Mouse (Mus musculus) liver, embryonic 11.5 days (tissue): ENCODE measurements around the gene St14. TPM values are rescaled to one million over a fixed set of nuclear protein-coding genes. Genes with fewer than 3 reads are reported as not detected.

Source experiments
- ATAC-seq: fragments of 200-750 bp; cut with Nextera tagmentation; replicated peaks from 2 replicates; pipeline ENCODE4 v1.8.0; 2017; ENCODE audit warnings: moderate number of reproducible peaks, mild to moderate bottlenecking, moderate TSS enrichment, moderate library complexity; ENCODE audit not compliant: low FRiP score
- DNase-seq: peaks from one replicate; pipeline ENCODE4 v3.0.0-alpha.2; 2017; ENCODE audit warnings: low spot score
- H3K27ac ChIP-seq: fragments of 300-500 bp; sonication (generic); 2 replicates; pipeline ENCODE4 v1.5.1; 2014; ENCODE audit warnings: mild to moderate bottlenecking, low read depth, low read length, control low read depth
- H3K27me3 ChIP-seq: fragments of 300-500 bp; sonication (generic); replicated peaks from 2 replicates; pipeline ENCODE4 v1.6.1; 2014; ENCODE audit warnings: low read length, mixed read lengths; ENCODE audit not compliant: control insufficient read depth, insufficient read depth
- H3K36me3 ChIP-seq: fragments of 300-500 bp; sonication (generic); 2 replicates; pipeline ENCODE4 v1.6.1; 2014; ENCODE audit warnings: mild to moderate bottlenecking, low read length, moderate library complexity, mixed read lengths; ENCODE audit not compliant: control insufficient read depth, insufficient read depth
- H3K4me1 ChIP-seq: fragments of 300-500 bp; sonication (generic); replicated peaks from 2 replicates; pipeline ENCODE4 v1.6.1; 2014; ENCODE audit warnings: low read length, mixed read lengths; ENCODE audit not compliant: control insufficient read depth, insufficient read depth
- H3K4me2 ChIP-seq: fragments of 300-500 bp; sonication (generic); 2 replicates; pipeline ENCODE4 v1.6.1; 2014; ENCODE audit warnings: mild to moderate bottlenecking, control low read depth, moderate library complexity
- H3K4me3 ChIP-seq: fragments of 300-500 bp; sonication (generic); 2 replicates; pipeline ENCODE4 v1.5.1; 2014; ENCODE audit warnings: low read depth, low read length, control low read depth
- H3K9ac ChIP-seq: fragments of 300-500 bp; sonication (generic); 2 replicates; pipeline ENCODE4 v1.6.1; 2014; ENCODE audit warnings: low read depth, low read length, control low read depth
- H3K9me3 ChIP-seq: fragments of 300-500 bp; sonication (generic); 2 replicates; pipeline ENCODE4 v1.6.1; 2016; ENCODE audit warnings: low read length, inconsistent platforms, mixed read lengths; ENCODE audit not compliant: control insufficient read depth
- WGBS: fragments of 180-500 bp; shearing (Covaris S2); extraction: QIAGEN DNeasy Blood & Tissue Kit; methylation state at CpG from one replicate; pipeline ENCODE4 v1.1.7; 2014; 5-methylcytosine and 5-hydroxymethylcytosine counted together
- polyA plus RNA-seq: library from polyadenylated mRNA; unstranded; fragments of >200 nt; fragmentation: Nextera tagmentation; extraction: Ambion mirVana; gene quantifications from 2 replicates; pipeline ENCODE4 v1.2.1, GENCODE M21; 2014

The St14 gene
- polyA plus RNA-seq, 1 experiment from 2014 or later, result 1.4 TPM

DNA sequence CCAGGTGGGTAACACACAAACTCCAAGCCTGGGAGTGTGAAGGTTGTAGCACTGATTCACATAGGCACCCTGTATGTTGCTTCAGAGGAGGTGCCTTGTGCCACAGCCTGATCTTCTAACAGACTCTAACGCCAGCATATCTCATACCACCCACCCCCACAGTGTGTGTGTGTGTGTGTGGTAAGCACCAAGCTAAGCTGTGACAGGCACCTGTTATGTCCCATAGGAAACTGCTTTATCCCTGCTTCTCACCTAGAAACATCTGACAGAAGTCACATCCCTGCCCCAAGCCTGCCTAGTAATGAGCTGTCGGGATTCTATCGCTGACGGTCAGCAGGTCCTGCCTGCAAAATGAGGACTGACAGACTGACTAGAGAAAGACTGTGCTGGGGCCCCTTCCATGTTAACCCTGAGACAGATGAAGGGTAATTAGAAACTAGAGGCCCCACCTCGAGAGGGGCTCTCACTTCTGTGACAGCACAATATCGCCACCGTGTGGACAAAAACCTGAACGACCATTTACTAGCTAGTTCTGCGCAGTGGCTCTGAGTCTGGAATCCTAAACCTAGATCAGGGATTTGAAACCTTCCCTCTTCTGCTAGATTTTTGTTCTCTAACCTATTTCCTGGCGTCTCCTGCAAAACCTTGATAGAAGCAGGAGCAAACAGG lies 45.4 kb downstream of the St14 start:
- H3K4me1 ChIP-seq, result no peaks in the 10 kb centered on the region
- H3K9me3 ChIP-seq, result no peaks in the 10 kb centered on the region
- H3K27me3 ChIP-seq, result 0 out of 2 replicates have a peak, but pooled peaks cover 2% of the 10 kb centered on the region
- H3K27ac ChIP-seq, result no peak overlapping the region
- H3K36me3 ChIP-seq, result no peaks in the 10 kb centered on the region
- DNase-seq (peak; percentile 47), ATAC-seq (peak; percentile 42; the same call in 1 of the 2 replicates)
- H3K9ac ChIP-seq, result no peak overlapping the region
- H3K4me3 ChIP-seq, result no peak overlapping the region
- WGBS, result 17% methylated on average over 10 of the region's 10 CpGs
- no peak overlapping the region for H3K4me2 ChIP-seq

DNA sequence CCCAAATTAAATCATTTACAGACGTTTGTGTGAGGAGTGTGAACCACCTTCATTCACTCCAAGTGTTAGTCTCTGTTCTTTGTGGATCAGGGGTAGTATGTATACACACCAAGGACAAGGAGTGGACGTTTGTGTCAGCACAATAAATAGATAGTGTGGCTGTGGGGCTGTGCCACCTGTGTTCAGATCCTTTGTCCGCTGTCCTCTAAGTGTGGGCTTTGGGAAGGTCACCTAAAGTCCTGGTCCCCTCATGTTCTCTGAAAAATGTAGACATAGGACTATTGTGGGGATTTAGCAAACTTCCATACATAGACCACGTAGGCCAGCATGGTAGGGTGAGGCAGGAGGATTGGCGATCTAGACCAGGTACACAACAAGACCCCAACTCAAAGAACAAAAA lies 46.1 kb downstream of the St14 start:
- DNase-seq (peak; percentile 23), ATAC-seq (no peak)
- no peaks in the 10 kb centered on the region for H3K4me1 ChIP-seq
- no peaks in the 10 kb centered on the region for H3K9me3 ChIP-seq
- WGBS, result 69% methylated on average over 5 of the region's 5 CpGs
- H3K36me3 ChIP-seq, result no peaks in the 10 kb centered on the region
- H3K4me3 ChIP-seq, result no peak overlapping the region
- H3K27me3 ChIP-seq, result 0 out of 2 replicates have a peak, but pooled peaks cover 2% of the 10 kb centered on the region
- H3K27ac ChIP-seq, result no peak overlapping the region
- no peak overlapping the region for H3K9ac ChIP-seq
- H3K4me2 ChIP-seq, result no peak overlapping the region

DNA sequence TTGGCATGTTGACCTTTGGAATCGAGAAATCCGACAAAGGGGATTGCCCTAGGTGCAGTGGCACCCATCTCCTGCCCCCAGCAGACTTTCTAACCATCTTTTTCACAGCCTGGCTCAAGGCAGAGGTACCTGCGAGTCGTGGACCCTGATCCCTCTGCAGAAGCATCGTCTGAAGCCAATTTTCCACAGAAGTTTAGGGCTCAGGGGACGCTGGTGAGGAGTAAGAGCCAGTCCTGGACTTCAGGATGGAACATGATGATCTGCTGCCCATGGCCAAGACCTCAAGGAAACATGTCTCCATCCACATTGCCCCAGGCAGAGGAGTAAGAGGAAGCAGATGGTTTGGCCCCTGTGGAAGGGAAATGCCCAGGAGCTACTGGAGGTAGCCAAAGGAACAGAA lies 48.9 kb downstream of the St14 start:
- Histone ChIP-seq H3K4me2 (no peak overlapping the region), H3K9me3 (no peaks in the 10 kb centered on the region), H3K27me3 (0 out of 2 replicates have a peak, but pooled peaks cover 2% of the 10 kb centered on the region), H3K36me3 (no peaks in the 10 kb centered on the region), H3K27ac (no peak overlapping the region), H3K4me3 (no peak overlapping the region), H3K9ac (no peak overlapping the region), H3K4me1 (no peaks in the 10 kb centered on the region)
- 73% methylated on average over 6 of the region's 6 CpGs for WGBS
- DNase-seq (peak; percentile 29), ATAC-seq (no peak)

DNA sequence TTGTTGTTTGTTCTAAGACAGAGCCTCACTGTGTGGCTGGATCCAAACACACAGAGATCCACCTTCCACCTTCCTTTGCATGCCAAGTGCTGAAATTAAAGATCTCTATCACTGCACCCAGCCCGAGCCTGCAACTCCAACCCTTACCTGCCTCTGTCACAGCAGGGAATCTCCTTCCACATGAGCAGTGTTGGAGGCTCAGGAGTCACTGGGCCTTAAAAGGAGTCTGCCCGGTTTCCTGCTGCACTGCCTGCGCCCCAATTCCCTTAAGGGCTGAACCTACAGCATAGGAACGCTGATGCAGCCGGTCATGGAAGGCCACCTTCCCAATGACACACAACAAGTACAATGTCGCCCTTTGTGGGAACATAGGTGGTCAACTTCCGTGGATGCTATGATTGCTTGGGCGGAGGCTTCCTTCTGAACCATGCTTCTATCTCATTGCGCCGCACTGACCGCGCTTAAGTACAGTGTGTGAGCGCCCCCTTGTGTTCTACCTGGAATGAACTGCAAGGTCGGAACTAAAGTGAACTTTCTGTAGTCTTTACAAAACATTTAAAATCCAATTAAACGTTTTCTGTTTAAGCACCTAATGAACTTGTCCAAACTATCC lies 49.5 kb downstream of the St14 start:
- Histone ChIP-seq H3K9me3 (no peaks in the 10 kb centered on the region), H3K9ac (no peak overlapping the region), H3K4me2 (no peak overlapping the region), H3K4me1 (no peaks in the 10 kb centered on the region), H3K27me3 (0 out of 2 replicates have a peak, but pooled peaks cover 2% of the 10 kb centered on the region), H3K4me3 (no peak overlapping the region), H3K27ac (no peak overlapping the region), H3K36me3 (no peaks in the 10 kb centered on the region)
- WGBS, result 11% methylated on average over 15 of the region's 15 CpGs
- DNase-seq, result peak; percentile 58
- no peak for ATAC-seq

DNA sequence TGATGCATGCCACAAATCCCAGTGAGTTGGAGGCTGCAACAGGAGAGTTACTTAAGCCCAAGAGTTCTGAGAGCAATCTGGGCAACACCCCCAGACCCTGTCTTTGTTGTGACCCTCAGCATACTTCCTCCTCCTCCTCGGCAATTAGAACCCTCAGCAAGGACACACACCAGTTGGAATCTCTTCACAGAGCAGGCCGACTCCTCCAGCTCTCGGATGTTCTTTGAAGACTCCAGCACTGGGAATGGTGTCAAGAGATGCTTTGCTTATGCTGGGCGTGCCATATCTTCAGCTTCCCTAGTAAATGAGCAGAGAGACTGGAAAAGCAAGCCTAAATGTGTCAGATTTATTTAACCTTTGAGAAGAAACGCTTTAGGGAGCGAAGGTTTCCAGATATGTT lies 50.9 kb downstream of the St14 start:
- no peak for DNase-seq
- Histone ChIP-seq H3K9ac (no peak overlapping the region), H3K4me3 (no peak overlapping the region), H3K4me1 (no peaks in the 10 kb centered on the region), H3K27ac (no peak overlapping the region), H3K36me3 (no peaks in the 10 kb centered on the region), H3K9me3 (no peaks in the 10 kb centered on the region), H3K4me2 (no peak overlapping the region), H3K27me3 (0 out of 2 replicates have a peak, but pooled peaks cover 2% of the 10 kb centered on the region)
- no peak for ATAC-seq
- 74% methylated on average over 6 of the region's 6 CpGs for WGBS

DNA sequence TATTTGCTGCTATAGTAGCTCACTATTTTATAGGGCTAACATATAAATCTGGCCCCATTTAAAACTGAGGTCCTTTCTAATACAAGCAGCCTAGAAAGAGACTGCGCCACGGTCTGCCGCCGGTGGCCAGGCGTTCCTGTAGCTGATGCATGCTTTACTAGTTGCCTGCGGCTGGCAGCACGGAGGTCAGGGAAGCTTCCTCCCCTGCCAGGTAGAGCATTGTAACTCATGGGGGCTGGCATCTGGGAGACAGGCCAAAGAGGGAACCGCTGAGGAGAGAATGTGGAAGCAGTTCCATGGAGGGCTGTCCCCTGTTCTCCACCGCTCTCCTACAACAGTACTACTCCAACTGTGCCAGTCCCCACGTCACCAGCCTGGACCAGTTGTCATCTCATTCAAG lies 56.8 kb downstream of the St14 start:
- H3K36me3 ChIP-seq, result no peaks in the 10 kb centered on the region
- H3K27ac ChIP-seq, result no peak overlapping the region
- H3K9me3 ChIP-seq, result no peaks in the 10 kb centered on the region
- H3K4me1 ChIP-seq, result no peaks in the 10 kb centered on the region
- H3K9ac ChIP-seq, result no peak overlapping the region
- no peaks in the 10 kb centered on the region for H3K27me3 ChIP-seq
- no peak overlapping the region for H3K4me2 ChIP-seq
- DNase-seq (no peak), ATAC-seq (no peak)
- WGBS, result 91% methylated on average over 10 of the region's 10 CpGs
- H3K4me3 ChIP-seq, result no peak overlapping the region

DNA sequence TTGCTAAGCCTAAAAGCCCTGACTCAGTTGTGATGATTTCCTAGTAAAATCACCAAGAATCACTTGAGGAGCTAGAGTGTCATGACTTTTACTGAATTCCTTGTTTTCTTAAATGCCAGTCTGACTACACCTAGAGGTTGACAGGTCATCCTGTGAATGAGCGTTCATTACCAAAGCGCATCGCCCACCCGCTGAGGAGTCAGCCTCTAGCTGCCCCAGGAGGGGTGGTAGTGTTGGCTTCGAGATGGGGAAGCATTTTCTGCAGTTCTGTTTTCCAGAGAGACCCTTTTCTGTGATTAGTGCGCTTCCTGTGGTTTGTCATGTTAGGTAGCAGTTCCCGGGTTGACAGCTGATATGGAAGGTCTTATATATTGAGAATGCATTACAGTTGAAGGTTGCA lies 57.9 kb downstream of the St14 start:
- Histone ChIP-seq H3K4me3 (no peak overlapping the region), H3K27ac (no peak overlapping the region), H3K36me3 (no peaks in the 10 kb centered on the region), H3K9ac (no peak overlapping the region), H3K27me3 (no peaks in the 10 kb centered on the region), H3K4me2 (no peak overlapping the region), H3K4me1 (no peaks in the 10 kb centered on the region), H3K9me3 (no peaks in the 10 kb centered on the region)
- WGBS, result 75% methylated on average over 7 of the region's 7 CpGs
- no peak for ATAC-seq
- no peak for DNase-seq

DNA sequence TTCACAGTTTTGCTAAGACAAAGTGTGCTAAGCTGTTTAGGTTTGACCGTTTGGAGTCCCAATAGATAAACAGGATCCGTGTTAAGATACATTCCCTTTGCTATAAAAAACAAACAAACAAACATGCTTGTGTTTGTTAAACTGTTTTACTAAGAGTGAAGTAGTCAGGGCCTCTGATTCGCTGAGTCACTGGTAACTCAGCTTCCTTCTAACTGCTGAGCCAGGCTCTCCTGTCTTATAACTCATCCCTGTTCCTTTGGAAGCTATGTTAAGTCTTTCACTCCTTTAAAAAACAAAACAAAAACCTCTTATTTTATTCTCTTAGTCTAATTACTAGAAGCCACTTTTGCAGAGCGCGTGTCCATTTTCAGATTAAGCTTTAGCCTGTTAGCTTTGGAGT lies 59.4 kb downstream of the St14 start:
- no peak for DNase-seq
- H3K36me3 ChIP-seq, result no peaks in the 10 kb centered on the region
- no peak overlapping the region for H3K27ac ChIP-seq
- H3K9me3 ChIP-seq, result no peaks in the 10 kb centered on the region
- H3K9ac ChIP-seq, result no peak overlapping the region
- no peak overlapping the region for H3K4me2 ChIP-seq
- ATAC-seq, result no peak
- no peak overlapping the region for H3K4me3 ChIP-seq
- H3K4me1 ChIP-seq, result no peaks in the 10 kb centered on the region
- no peaks in the 10 kb centered on the region for H3K27me3 ChIP-seq
- WGBS, result 86% methylated on average over 5 of the region's 5 CpGs

DNA sequence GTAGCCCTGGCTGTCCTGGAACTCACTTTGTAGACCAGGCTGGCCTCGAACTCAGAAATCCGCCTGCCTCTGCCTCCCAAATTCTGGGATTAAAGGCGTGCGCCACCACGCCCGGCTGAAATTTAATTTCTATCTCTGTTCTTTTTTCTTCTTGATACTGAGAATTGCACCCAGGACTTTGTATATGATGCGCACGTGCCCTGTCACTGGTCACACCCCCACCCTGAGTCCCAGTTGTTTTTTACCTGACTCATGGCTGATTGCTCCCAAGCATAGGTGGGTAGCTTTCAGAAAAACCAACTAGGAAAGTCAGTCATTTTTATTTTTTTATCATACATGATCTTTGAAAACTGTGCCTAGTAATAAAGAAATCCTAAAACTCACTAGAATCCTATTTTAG lies 60.9 kb downstream of the St14 start:
- no peak for DNase-seq
- WGBS, result 95% methylated on average over 8 of the region's 8 CpGs
- Histone ChIP-seq H3K36me3 (peaks cover 3% of the 10 kb centered on the region; the same call in 1 of the 2 replicates), H3K4me3 (no peak overlapping the region), H3K27ac (no peak overlapping the region), H3K4me2 (no peak overlapping the region), H3K9ac (no peak overlapping the region), H3K9me3 (no peaks in the 10 kb centered on the region), H3K27me3 (no peaks in the 10 kb centered on the region), H3K4me1 (no peaks in the 10 kb centered on the region)
- no peak for ATAC-seq
